Mouse (Mus musculus) bone marrow, adult 2 months (tissue): ENCODE results near the gene Inpp4b.

Experiments
- CTCF ChIP-seq: fragments of 200-500 bp; IDR thresholded peaks from 2 replicates; pipeline ENCODE4 v1.5.1; 2011; ENCODE audit warnings: low read length, control low read depth; ENCODE audit not compliant: control insufficient read depth, insufficient read depth
- POLR2A ChIP-seq: fragments of 200-500 bp; IDR thresholded peaks from 2 replicates; pipeline ENCODE4 v1.6.1; 2011; ENCODE audit warnings: low read depth, mild to moderate bottlenecking, control low read depth, low read length, borderline replicate concordance; ENCODE audit not compliant: control insufficient read depth

- TF ChIP-seq CTCF: no peak
- no peak for TF ChIP-seq POLR2A
Observed at GRCm38 (mm10) chr8:81814742-81815141, 472.4 kb downstream of the Inpp4b start.
